Mouse (Mus musculus): ENCODE data around the gene Zfp428. TPM values are rescaled to one million over a fixed set of nuclear protein-coding genes. Genes with fewer than 3 reads are reported as not detected.
"Not testable (repeated sequence)": the region's sequence is repeated elsewhere in the genome, so short reads cannot be mapped to it uniquely, and the experiment has no call there.

Zfp428 gene
- polyA plus RNA-seq, 1 experiment: not detected

- H3K4me3 ChIP-seq (ENCODE audit: insufficient read depth, low read depth, low read length): peak overlapping the region; percentile 57
- WGBS: under 1% methylated on average over 12 of the region's 12 CpGs
- TF ChIP-seq POLR2A (IDR thresholded peaks at IDR 0.05; ENCODE audit: insufficient read depth, low read depth, low read length) (no peak), CTCF (IDR thresholded peaks at IDR 0.05; ENCODE audit: insufficient read depth, low read depth, low read length) (no peak)
- peaks cover 16% of the 10 kb centered on the region for H3K4me1 ChIP-seq (ENCODE audit: control insufficient read depth, insufficient read depth, low read length)
- peak overlapping the region; percentile 83 for H3K27ac ChIP-seq (ENCODE audit: insufficient read depth, low read depth, low read length)
These were observed 349 bp upstream of the Zfp428 start for GRCm38 (mm10) chr7:24506476-24506837.

- TF ChIP-seq CTCF (IDR thresholded peaks at IDR 0.05; ENCODE audit: insufficient read depth, low read depth, low read length): no peak
- TF ChIP-seq POLR2A (IDR thresholded peaks at IDR 0.05; ENCODE audit: insufficient read depth, low read depth, low read length): no peak
- peaks cover 16% of the 10 kb centered on the region for H3K4me1 ChIP-seq (ENCODE audit: control insufficient read depth, insufficient read depth, low read length)
These were observed 914 bp downstream of the Zfp428 start for GRCm38 (mm10) chr7:24507726-24508114.

GRCm38 (mm10) chr7:24512355-24512754, 5.5 kb downstream of the Zfp428 start, which contains the start of gene AC161166.1:
Gene AC161166.1, minus strand, starts transcription at chr7:24512455.
- Histone ChIP-seq H3K4me1 (ENCODE audit: control insufficient read depth, insufficient read depth, low read length) (no peaks in the 10 kb centered on the region), H3K4me3 (ENCODE audit: insufficient read depth, low read depth, low read length) (no peak within 1 kb of the TSS), H3K27ac (ENCODE audit: insufficient read depth, low read depth, low read length) (no peak within 1 kb of the TSS)
- WGBS: 82% methylated on average over 7 of the region's 7 CpGs
- no peak for TF ChIP-seq CTCF (IDR thresholded peaks at IDR 0.05; ENCODE audit: insufficient read depth, low read depth, low read length)
- TF ChIP-seq POLR2A (IDR thresholded peaks at IDR 0.05; ENCODE audit: insufficient read depth, low read depth, low read length): no peak

More at GRCm38 (mm10) chr7:24507726-24508114, 914 bp downstream of the Zfp428 start:
- under 1% methylated on average over 20 of the region's 20 CpGs for WGBS
- H3K4me3 ChIP-seq (ENCODE audit: insufficient read depth, low read depth, low read length): peak overlapping the region; percentile 57
- peak overlapping the region; percentile 83 for H3K27ac ChIP-seq (ENCODE audit: insufficient read depth, low read depth, low read length)

- H3K4me1 ChIP-seq (ENCODE audit: control insufficient read depth, insufficient read depth, low read length): not testable (repeated sequence)
- WGBS: 68% methylated on average over 8 of the region's 8 CpGs
These were observed 9.5 kb downstream of the Zfp428 start for GRCm38 (mm10) chr7:24516319-24516718.

GRCm38 (mm10) chr7:24517077-24517476, 10.3 kb downstream of the Zfp428 start:
- H3K27ac ChIP-seq (ENCODE audit: insufficient read depth, low read depth, low read length): 0 out of 2 replicates have a peak overlapping the region, but pooled peaks have one; percentile 36

More at GRCm38 (mm10) chr7:24516319-24516718, 9.5 kb downstream of the Zfp428 start:
- not testable (repeated sequence) for H3K27ac ChIP-seq (ENCODE audit: insufficient read depth, low read depth, low read length); H3K4me3 ChIP-seq (ENCODE audit: insufficient read depth, low read depth, low read length)

GRCm38 (mm10) chr7:24517654-24518053, 10.8 kb downstream of the Zfp428 start:
- WGBS: 18% methylated on average over 6 of the region's 6 CpGs
- H3K4me3 ChIP-seq (ENCODE audit: insufficient read depth, low read depth, low read length): no peak overlapping the region
- peaks cover 6% of the 10 kb centered on the region; the same call in 1 of the 2 replicates for H3K4me1 ChIP-seq (ENCODE audit: control insufficient read depth, insufficient read depth, low read length)
- H3K27ac ChIP-seq (ENCODE audit: insufficient read depth, low read depth, low read length): 0 out of 2 replicates have a peak overlapping the region, but pooled peaks have one; percentile 36
- TF ChIP-seq CTCF (IDR thresholded peaks at IDR 0.05; ENCODE audit: insufficient read depth, low read depth, low read length) (no peak), POLR2A (IDR thresholded peaks at IDR 0.05; ENCODE audit: insufficient read depth, low read depth, low read length) (no peak)

More at GRCm38 (mm10) chr7:24517077-24517476, 10.3 kb downstream of the Zfp428 start:
- 42% methylated on average over 5 of the region's 5 CpGs for WGBS
- TF ChIP-seq POLR2A (IDR thresholded peaks at IDR 0.05; ENCODE audit: insufficient read depth, low read depth, low read length) (no peak), CTCF (IDR thresholded peaks at IDR 0.05; ENCODE audit: insufficient read depth, low read depth, low read length) (no peak)
- peaks cover 6% of the 10 kb centered on the region; the same call in 1 of the 2 replicates for H3K4me1 ChIP-seq (ENCODE audit: control insufficient read depth, insufficient read depth, low read length)
- H3K4me3 ChIP-seq (ENCODE audit: insufficient read depth, low read depth, low read length): no peak overlapping the region

GRCm38 (mm10) chr7:24519130-24519529, 12.3 kb downstream of the Zfp428 start:
- Histone ChIP-seq H3K27ac (ENCODE audit: insufficient read depth, low read depth, low read length) (no peak overlapping the region), H3K4me3 (ENCODE audit: insufficient read depth, low read depth, low read length) (no peak overlapping the region), H3K4me1 (ENCODE audit: control insufficient read depth, insufficient read depth, low read length) (peaks cover 6% of the 10 kb centered on the region; the same call in 1 of the 2 replicates)
- WGBS: 46% methylated on average over 3 of the region's 3 CpGs
- TF ChIP-seq CTCF (IDR thresholded peaks at IDR 0.05; ENCODE audit: insufficient read depth, low read depth, low read length) (no peak), POLR2A (IDR thresholded peaks at IDR 0.05; ENCODE audit: insufficient read depth, low read depth, low read length) (no peak)

- H3K27ac ChIP-seq (ENCODE audit: insufficient read depth, low read depth, low read length); H3K4me3 ChIP-seq (ENCODE audit: insufficient read depth, low read depth, low read length); H3K4me1 ChIP-seq (ENCODE audit: control insufficient read depth, insufficient read depth, low read length): not testable (repeated sequence)
- 82% methylated on average over 10 of the region's 10 CpGs for WGBS
These were observed 13.2 kb downstream of the Zfp428 start for GRCm38 (mm10) chr7:24520054-24520453.

GRCm38 (mm10) chr7:24522805-24523204, 16.0 kb downstream of the Zfp428 start:
- Histone ChIP-seq H3K27ac (ENCODE audit: insufficient read depth, low read depth, low read length) (no peak overlapping the region), H3K4me1 (ENCODE audit: control insufficient read depth, insufficient read depth, low read length) (peaks cover 10% of the 10 kb centered on the region), H3K4me3 (ENCODE audit: insufficient read depth, low read depth, low read length) (no peak overlapping the region)
- no peak for TF ChIP-seq POLR2A (IDR thresholded peaks at IDR 0.05; ENCODE audit: insufficient read depth, low read depth, low read length)
- TF ChIP-seq CTCF (IDR thresholded peaks at IDR 0.05; ENCODE audit: insufficient read depth, low read depth, low read length): no peak
- 44% methylated on average over 5 of the region's 5 CpGs for WGBS

- TF ChIP-seq POLR2A (IDR thresholded peaks at IDR 0.05; ENCODE audit: insufficient read depth, low read depth, low read length): no peak
- no peak for TF ChIP-seq CTCF (IDR thresholded peaks at IDR 0.05; ENCODE audit: insufficient read depth, low read depth, low read length)
- Histone ChIP-seq H3K4me1 (ENCODE audit: control insufficient read depth, insufficient read depth, low read length) (peaks cover 7% of the 10 kb centered on the region), H3K27ac (ENCODE audit: insufficient read depth, low read depth, low read length) (no peak overlapping the region), H3K4me3 (ENCODE audit: insufficient read depth, low read depth, low read length) (no peak overlapping the region)
- 88% methylated on average over 6 of the region's 6 CpGs for WGBS
These were observed 16.9 kb downstream of the Zfp428 start for GRCm38 (mm10) chr7:24523723-24524122.

Data from olfactory bulb, adult 2 months (tissue).